Mouse (Mus musculus) adrenal gland, postnatal 36 days (tissue): ENCODE measurements around the gene Dse. TPM values are rescaled to one million over a fixed set of nuclear protein-coding genes. Genes with fewer than 3 reads are reported as not detected.
"Not testable (repeated sequence)": the region's sequence is repeated elsewhere in the genome, so short reads cannot be mapped to it uniquely, and the experiment has no call there.

Experiments
- DNase-seq, 2 experiments: peaks; one replicate each; pipeline ENCODE4 v3.0.0; 2021; ENCODE audit warnings: mixed read lengths in 1 of 2
- long read RNA-seq, 2 experiments: library from polyadenylated mRNA; stranded (forward); transcript quantifications; one replicate each; pipeline ENCODE4 v2.0.0; 2021; ENCODE audit warnings: borderline sequencing depth in 2 of 2
- total RNA-seq, 2 experiments: library from RNA; stranded (reverse); gene quantifications; 2 replicates each; pipeline ENCODE4 v1.2.3; 2021

Gene Dse
- 10 to 100 TPM in 1 of 2 experiments, 1 to 10 TPM in 1; 8.2 to 14.2 TPM for total RNA-seq
- long read RNA-seq, experiment 1, full-length matches to known transcripts: 4 of 11 reads
- long read RNA-seq, experiment 1, partial matches to known transcripts: 1 of 11 reads
- long read RNA-seq, experiment 1, other reads (novel, unspliced or antisense): 6 of 11 reads
- long read RNA-seq, experiment 2: 0 reads

GRCm38 (mm10) chr10:34207503-34207850 is at the start of gene Dse:
Dse (minus strand) TSS chr10:34207715.
- DNase-seq: no peak

- not testable (repeated sequence) for DNase-seq
Observed at GRCm38 (mm10) chr10:34252833-34253232, 45.3 kb upstream of the Dse start.

- no peak for DNase-seq
Observed at GRCm38 (mm10) chr10:34249594-34249993, 42.1 kb upstream of the Dse start.

GRCm38 (mm10) chr10:34247757-34248156 is 40.2 kb upstream of the Dse start:
- no peak for DNase-seq

GRCm38 (mm10) chr10:34246106-34246505 is 38.6 kb upstream of the Dse start:
- peak in 1 of 2 experiments; percentile 8 for DNase-seq

GRCm38 (mm10) chr10:34244745-34245144 is 37.2 kb upstream of the Dse start:
- DNase-seq: no peak

GRCm38 (mm10) chr10:34238536-34238935 is 31.0 kb upstream of the Dse start:
- DNase-seq: no peak

- no peak for DNase-seq
Observed at GRCm38 (mm10) chr10:34236569-34236968, 29.1 kb upstream of the Dse start.

- DNase-seq: no peak
Observed at GRCm38 (mm10) chr10:34235384-34235783, 27.9 kb upstream of the Dse start.

- DNase-seq: no peak
Observed at GRCm38 (mm10) chr10:34233931-34234745, 26.6 kb upstream of the Dse start.

GRCm38 (mm10) chr10:34233418-34233817 is 25.9 kb upstream of the Dse start:
- DNase-seq: no peak

GRCm38 (mm10) chr10:34230121-34230675 is 22.7 kb upstream of the Dse start:
- DNase-seq: no peak

- no peak for DNase-seq
Observed at GRCm38 (mm10) chr10:34229491-34229890, 22.0 kb upstream of the Dse start.

- DNase-seq: no peak
Observed at GRCm38 (mm10) chr10:34223660-34224059, 16.1 kb upstream of the Dse start.

- no peak for DNase-seq
Observed at GRCm38 (mm10) chr10:34221909-34222620, 14.6 kb upstream of the Dse start.

- DNase-seq: no peak
Observed at GRCm38 (mm10) chr10:34218191-34218590, 10.7 kb upstream of the Dse start.

GRCm38 (mm10) chr10:34215667-34216066 is 8.2 kb upstream of the Dse start:
- DNase-seq: no peak

GRCm38 (mm10) chr10:34209951-34210350 is 2.4 kb upstream of the Dse start:
- no peak for DNase-seq

GRCm38 (mm10) chr10:34208031-34208430 is 516 bp upstream of the Dse start:
- DNase-seq: peak in 1 of 2 experiments; percentile 4

- peak; percentile 71 to 83 for DNase-seq
Observed at GRCm38 (mm10) chr10:34206783-34207502, 572 bp downstream of the Dse start.

GRCm38 (mm10) chr10:34206436-34206782 is 1.1 kb downstream of the Dse start:
- peak; percentile 65 to 72 for DNase-seq

- DNase-seq: no peak
Observed at GRCm38 (mm10) chr10:34205825-34206224, 1.7 kb downstream of the Dse start.
